Mouse (Mus musculus): Measurements from ENCODE around the gene Psmc1.

- no peak for TF ChIP-seq CTCF (conservative IDR thresholded peaks at IDR 0.05; ENCODE audit: insufficient read depth, insufficient read length, low read depth, low read length)
- TF ChIP-seq POLR2A (IDR thresholded peaks at IDR 0.05; ENCODE audit: low read depth, low read length) = no peak
Measured at GRCm38 (mm10) chr12:100135117-100135516, 25.2 kb downstream of the Psmc1 start.
